Mouse (Mus musculus) left cerebral cortex, postnatal 10 days (tissue): ENCODE measurements at regions not wholly inside any gene's neighbourhood (a gene's known extent, or its start where the extent isn't known, plus 50 kb on each side); places are given as distances from the start of the nearest gene placed in this dataset.
A peak's percentile ranks its signal among the peaks of the same experiment; 100 is the strongest.

Source experiments
- DNase-seq, 2 experiments: peaks; one replicate each; pipeline ENCODE4 v3.0.0; 2021 to 2022; ENCODE audit warnings: low spot score in 2 of 2, mixed read lengths in 1 of 2; ENCODE audit errors: extremely low spot score in 1 of 2
- intact Hi-C: fragments of 180-260 bp; cut with DNase I; formaldehyde crosslinking; loops from one replicate; pipeline ENCODE4 v1.15.1; 2025

DNA sequence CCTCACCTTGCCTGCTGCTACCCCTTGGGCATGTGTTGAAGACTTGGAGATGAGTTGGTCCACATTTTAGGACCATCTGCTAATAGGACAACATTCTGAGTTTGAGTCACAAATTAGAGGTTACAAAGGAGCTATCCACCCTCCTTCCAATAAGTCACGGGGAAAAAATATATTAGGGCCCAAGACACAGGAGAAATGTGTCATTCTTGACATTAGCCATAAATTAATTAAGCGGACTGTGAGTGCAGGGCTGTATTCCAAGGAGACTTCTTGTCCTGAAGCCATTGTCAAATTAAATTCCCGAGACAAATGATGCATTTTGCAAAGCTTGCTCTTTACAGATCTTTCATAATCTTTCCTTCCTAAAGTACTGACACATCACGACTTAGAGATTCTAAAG is 79.2 kb downstream of the 1700020N01Rik start:
- no peak for DNase-seq
- intact Hi-C loops, result no loop called here

DNA sequence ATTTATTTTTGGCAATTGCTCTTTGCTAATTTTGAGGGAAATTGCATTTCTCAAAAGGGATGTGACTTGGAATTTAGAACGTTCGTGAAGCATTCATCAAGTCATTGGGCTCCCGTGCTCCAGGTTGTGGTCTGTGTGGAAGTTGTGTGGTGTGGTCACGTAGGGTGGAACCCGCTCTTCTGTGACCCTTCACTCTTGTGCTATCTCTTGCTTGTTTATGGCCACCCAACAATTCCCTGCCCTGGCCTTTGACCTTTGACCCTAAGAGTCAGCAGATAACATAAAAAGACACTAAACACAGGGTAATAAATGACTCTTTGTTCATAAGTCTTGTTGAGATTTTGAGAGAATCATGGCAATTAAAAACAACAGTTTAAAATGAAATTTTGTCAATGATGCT is 79.7 kb downstream of the 1700020N01Rik start:
- no peak for DNase-seq
- intact Hi-C loops, result no loop called here

DNA sequence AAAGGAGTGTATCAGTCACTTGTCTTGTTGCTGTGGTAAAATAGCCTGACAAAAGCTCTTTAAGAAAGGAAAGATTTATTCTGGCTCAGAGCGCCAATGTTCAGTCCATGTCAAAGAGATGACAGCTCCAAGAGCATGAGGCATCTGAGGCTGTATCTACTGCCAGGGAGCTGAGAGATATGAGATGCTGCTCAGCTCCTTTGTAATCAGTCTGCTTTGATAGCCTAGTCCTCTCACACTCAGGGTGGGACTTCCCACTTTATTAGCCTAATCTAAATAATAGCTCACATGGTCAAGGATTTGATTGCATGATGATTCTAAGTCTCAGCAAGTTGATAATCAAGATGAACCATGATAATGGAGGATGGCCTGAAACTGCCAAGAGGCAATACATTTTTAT is 80.9 kb downstream of the 1700020N01Rik start:
- no peak for DNase-seq
- intact Hi-C loops, result no loop called here

DNA sequence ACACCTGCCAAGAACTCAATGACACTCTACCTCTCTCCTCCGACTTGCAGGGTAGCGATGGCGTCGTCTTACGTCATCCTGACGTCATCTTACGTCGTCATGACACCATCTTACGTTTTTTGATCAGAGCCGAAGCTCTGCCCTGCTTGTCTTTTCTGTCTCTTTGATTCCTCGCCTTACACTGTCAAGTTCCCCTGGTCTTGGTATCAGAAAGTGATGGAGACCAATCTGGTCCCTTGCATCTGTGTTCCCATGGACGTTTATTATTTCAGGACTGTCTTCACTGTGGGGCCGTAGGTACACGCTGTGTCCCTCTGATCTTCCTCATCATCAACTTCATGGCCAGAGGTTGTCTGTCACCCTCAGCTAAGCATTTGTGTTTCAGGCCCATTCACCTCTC is 82.8 kb downstream of the 1700020N01Rik start:
- no peak for DNase-seq
- intact Hi-C loops, result no loop called here

DNA sequence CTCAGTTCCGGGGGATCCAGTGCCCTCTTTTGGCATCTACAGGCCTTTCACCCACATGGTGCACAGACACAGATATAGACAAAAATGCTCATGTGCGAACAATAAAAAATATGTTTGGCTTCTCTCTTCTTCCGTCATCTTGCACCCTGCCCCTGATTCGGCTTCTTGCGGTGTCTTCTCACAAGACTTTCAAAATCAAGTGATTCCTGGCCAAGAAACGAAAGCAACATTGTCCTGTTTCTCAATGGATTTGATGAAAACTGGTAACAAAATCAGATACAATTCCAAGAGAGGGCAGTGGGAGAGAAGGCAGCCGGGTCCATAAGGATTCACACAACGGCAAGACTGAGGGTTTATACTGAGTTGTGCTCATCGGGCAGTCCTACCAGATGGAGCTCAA is 85.0 kb downstream of the 1700020N01Rik start:
- intact Hi-C loops, result no loop called here

DNA sequence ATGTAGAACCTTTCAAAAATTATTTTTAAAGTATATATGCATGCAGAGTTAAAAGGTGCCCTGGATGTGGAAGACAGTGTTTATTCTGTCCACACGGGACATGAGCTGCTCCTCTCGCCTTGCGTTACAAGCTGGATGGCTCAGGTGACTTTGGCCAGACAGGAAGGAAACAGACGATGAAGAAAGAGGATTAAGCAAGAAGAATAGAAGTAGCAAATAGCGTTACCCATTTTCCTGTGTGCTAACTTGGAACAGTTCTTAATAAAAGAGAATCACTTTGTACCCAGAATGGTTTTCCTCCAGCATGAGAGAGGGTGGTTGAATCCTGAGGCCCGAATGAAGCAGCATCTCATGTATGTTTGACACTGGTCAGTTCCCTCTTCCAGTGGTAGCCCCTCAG is 85.4 kb downstream of the 1700020N01Rik start:
- DNase-seq, result no peak
- intact Hi-C loops, result no loop called here

More for the DNA sequence above, 85.0 kb downstream of the 1700020N01Rik start:
- no peak for DNase-seq

DNA sequence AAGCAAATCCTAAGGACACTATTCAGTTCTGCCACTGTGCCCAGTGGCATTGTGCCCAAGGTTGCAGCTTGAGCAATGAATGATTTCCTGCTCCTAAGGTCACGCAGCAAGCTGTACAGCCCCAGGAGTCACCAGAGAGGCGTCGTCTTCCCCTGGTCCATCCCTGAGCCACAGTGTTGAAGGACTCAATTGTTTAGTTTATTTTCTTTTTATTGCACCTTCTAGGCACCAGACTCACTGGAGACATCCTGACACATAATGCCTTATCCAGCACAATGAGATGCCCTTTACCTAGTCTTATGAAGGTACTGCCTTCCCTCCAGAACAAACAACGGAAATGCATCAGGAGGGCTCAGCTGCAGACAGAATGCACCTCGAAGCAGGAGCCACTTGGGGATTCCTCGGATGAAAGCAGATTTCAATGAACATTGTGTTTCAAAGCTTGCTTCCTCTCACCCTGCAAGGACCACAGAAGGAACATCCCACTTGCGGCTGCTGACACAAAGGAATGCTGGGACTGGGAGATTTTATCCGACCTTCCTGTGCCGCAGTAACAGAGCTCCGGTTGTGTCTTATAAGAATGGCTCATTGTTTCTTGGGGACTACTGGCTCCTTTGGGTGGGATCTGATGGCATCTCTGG is 86.0 kb downstream of the 1700020N01Rik start:
- intact Hi-C loops, result no loop called here

DNA sequence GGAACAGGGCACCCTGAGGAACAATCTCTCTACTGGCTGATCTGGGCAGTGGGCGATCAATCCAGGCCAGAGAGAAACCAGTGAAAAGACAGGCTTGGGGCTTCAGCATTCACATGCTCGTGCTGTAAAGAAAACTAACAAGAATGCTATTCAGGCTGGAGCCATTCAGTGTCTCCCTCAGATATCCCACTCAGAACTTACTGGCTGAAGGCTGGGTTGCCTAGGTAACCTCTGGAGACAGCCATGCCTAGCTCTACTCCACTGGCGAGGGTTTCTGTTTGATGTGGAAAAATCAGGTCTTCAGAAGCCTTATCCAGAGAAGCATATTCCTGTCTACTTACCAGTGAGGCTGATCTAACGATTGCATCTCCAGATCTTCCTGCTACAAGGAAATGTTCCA is 87.8 kb downstream of the 1700020N01Rik start:
- intact Hi-C loops, result loop anchor here (5.0 to 10.0 kb wide), 3 partner anchors 204 to 312 kb away; partner anchors contain the start of gene Sgk1
- DNase-seq, result no peak

More for the DNA sequence above, 86.0 kb downstream of the 1700020N01Rik start:
- peak in 1 of 2 experiments; percentile 47 for DNase-seq

DNA sequence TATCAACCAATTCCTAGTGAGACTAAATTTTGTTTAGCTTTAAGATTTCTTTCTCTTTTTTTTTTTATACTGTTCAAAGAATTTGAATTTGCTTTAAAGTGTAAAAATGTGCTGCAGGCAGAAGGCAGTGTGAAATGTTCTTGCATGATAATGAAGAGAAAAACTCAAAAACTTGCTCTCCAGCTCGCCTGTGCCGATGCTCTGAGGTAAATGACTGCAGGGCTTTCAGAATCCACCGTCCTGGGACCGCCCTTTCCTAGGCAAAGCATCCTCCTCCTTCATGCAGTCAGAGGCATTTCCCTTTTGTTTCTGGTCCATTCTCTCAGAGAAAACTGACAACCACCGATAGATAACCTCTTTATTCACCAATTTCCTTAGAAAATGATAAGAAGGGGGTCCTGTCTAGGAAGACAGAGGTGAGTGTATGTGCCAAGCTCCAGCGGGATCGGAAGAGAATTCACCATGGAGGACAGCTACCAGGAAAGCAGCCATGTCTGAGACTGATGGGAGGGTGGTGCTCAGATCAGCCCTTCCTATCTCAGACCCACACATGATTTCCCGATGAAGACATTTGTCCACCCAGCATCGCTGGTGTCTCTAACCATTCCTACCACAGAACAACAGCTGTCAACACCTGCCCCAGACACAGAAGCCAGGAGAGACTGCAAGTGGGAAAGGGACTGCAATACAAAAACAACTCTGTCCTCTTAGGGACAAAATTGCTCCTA is 91.5 kb downstream of the 1700020N01Rik start:
- no peak for DNase-seq

DNA sequence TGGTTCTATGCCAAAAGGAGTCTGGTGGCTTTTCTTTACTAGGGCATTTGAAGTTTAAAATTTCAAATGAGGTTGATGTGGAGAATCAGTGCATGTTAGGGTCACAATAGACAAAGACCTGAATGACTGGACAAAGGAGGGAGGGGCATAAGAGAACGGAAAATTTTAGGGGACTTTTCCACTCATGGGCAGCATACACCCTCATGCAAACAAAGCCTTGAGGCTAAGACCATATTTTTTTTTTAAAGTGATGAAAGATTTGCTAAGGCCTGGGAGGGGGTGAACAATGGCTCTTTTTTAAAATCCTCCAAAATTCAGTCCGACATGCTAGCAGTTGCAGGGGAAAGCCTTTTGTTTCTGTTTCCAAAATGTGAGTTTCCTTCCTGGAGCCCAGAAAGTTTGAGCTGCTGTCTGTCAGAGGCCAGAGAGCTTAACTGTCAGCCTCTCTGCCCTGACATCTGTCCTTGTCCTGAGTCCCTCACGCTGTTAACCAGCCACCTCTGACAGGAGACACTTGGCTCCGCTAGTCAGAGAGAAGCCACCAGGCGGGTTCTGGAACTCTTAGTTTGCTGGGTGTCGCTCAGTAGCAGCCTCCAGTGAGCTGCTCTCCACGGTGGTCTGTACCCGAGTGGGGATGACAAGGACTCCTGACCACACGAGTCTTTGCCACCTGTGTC is 92.3 kb downstream of the 1700020N01Rik start:
- intact Hi-C loops, result loop anchor here (10.0 kb wide), 2 partner anchors 200 to 220 kb away; partner anchors contain the start of gene Sgk1
- DNase-seq, result peak; percentile 38 to 65

More for the DNA sequence above, 91.5 kb downstream of the 1700020N01Rik start:
- intact Hi-C loops, result loop anchor here (5.0 to 10.0 kb wide), 3 partner anchors 200 to 308 kb away; partner anchors contain the start of gene Sgk1

DNA sequence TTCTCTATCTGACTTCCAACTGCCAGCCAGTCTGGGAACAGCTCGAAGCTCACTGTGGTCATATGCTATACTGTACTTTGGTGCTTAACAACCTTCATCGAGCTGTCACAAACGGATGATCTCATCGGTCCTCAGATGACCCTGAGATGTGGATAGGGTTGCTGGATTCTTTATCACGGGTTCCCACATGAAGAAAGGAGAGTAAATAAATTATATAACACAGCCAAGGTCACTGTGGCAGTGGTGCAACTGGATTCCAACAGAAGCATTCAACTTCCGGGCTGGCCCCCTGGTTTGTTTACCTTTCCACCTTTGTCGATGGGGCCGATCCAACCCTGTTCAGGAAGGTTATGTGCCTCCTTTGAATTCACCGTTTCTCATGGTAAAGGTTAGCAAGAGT is 93.1 kb downstream of the 1700020N01Rik start:
- intact Hi-C loops, result loop anchor here (10.0 kb wide), 2 partner anchors 199 to 221 kb away; partner anchors contain the start of gene Sgk1

DNA sequence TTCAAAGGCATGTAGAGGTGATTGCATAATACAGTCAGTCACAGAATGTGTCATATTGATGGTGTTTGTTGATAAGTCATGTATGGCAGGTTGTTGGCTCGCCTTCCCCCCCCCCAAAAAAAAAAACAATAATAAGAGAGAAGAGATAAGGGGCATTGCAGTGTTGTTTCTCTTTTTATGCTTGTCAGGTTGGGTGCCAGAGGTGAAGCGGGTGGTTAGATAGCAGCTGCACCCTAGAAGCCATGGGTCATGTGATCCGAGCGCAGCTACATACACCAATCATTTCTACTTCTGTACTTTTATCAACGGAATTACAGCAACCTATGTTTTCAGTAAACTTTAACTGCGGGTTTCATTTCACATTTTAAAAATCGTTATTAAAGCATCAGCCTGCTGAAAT is 94.5 kb downstream of the 1700020N01Rik start:
- no peak for DNase-seq
- intact Hi-C loops, result loop anchor here (10.0 kb wide), 2 partner anchors 197 to 223 kb away; partner anchors contain the start of gene Sgk1

More for the DNA sequence above, 93.1 kb downstream of the 1700020N01Rik start:
- DNase-seq, result no peak

DNA sequence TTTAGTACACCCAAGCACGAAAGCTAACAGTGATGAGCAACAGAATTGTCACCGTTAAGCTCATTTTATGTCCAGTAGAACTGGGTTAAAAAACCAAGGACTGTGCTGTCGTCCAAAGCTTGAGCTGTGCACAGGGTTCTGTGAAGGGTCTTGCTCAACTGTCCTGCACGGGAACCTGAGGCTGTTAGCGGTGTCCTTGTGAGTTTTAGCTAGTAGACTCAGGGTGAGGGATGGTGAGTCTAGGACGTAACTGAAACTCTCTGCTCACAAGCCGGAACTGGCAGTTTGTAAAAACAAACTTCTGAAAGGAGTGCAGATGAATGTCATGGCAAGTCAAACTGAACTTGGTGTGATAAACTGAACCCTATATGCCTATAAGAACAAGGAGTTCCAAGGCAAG is 95.6 kb downstream of the 1700020N01Rik start:
- DNase-seq, result no peak
- intact Hi-C loops, result loop anchor here (10.0 kb wide), 2 partner anchors 196 to 224 kb away; partner anchors contain the start of gene Sgk1

DNA sequence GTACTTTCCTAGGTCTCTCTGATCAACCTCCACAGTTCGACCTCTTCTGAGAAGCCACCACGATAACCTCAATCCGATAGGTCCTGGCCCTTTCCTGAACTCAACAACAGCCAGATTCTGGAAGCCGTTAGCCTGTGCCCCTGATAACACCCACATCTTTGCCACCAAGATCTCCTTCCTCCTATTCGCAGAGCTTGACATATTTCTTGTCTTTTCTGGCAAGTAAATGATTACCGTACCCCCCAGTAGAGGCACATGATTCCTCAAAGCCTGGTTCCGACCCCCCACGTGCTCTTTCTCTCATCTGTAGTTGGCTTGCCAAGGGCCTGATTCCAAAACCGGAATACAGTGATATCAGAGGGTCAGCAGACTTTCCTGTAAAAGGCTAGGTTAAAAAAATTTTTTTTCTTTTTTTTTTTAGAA is 96.9 kb downstream of the 1700020N01Rik start:
- no peak for DNase-seq
- intact Hi-C loops, result loop anchor here (10.0 kb wide), 2 partner anchors 195 to 225 kb away; partner anchors contain the start of gene Sgk1

DNA sequence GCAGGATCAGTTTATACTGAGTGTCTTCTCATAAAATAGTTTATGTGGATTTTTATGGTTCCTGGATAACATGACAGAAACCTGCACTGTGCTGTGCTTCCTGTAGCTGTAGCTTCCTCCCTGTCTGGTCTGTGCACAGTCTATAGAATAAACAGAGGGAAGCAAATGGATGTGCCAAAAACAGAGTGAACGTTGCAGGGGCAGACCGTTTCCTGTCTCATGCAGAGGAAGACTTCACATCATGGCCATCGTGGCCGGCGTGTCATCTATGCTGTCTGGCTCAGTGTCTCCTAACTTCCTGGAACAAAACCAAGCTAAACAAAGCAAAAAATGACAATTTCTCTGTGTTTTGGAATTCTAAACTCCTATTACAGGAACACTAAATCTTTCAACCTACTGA is 102.2 kb downstream of the 1700020N01Rik start:
- no peak for DNase-seq
- intact Hi-C loops, result no loop called here

DNA sequence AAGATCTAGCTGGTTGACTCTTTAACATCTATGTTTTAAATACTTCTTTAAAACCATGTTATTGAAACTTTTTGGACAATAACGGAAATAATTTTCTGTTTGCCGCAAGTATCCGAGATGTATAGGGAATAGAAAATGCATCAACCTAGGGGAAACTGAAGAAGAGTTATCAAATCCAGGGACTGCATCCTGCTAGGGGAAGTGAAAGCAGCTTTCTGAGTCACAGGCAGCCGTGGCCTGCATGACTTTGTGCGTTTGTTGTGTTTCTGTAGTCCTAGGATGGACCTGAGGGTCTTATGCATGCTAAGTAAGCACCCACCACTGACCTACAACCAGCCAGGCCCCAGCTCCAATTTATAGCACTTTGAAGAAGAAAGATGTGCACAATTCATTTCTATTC is 103.7 kb downstream of the 1700020N01Rik start:
- intact Hi-C loops, result no loop called here
- DNase-seq, result no peak

DNA sequence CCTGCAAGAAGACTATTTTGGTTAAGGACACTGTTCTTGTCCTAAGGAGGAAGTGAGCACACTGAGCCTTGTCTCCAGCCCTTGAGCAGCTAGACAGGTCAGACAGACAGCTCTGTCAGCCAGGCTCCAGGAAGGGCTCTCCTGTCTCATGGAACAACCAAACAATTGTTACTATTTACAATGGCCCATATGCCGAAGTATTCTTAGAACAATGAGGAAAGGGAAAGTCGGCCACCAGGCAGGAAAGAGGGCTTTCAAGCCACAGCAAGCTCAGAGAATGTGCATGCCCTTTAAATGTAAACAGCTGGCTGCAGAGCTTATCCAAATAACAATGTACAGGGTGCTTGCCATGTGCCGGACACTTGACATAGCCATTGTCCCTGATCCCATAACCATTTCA is 108.6 kb downstream of the 1700020N01Rik start:
- intact Hi-C loops, result no loop called here
- no peak for DNase-seq

DNA sequence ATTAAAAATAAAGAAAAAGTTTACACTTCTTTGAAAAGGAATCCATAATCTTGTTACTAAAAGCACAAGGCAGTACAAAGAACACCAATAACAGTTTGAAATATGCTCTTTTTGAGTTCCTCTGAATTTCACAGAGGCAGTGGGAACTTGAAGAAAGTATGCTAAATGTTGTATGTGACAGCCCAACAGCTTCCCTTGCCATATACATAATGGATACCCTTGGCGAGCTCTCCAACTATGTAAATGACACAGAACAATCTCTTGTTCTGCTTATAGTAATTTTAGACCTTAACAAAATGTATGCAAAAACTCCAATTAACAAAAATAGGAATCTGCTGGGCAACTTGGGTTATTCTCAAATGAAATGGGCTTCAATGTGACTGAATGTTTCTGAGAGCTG is 109.2 kb downstream of the 1700020N01Rik start:
- no peak for DNase-seq

DNA sequence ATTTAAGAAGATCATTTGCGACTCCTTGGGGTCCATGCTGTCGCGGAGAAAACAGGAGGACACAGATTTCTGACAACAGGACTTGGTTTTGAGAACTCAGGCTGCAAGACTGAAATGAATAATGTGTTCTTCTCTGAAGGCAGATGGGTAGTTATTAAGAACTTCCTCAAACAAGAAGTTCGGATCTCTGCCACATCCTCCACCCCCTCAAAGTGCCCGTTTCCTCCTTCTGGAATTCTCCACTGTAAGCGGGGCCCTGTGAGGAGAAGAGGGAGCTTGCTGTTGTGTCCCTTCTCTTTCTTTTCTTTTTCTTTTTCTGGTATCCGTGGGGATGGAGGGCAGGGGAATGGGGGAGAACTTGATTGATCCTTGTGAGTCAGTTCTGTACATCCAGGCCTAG is 118.9 kb downstream of the 1700020N01Rik start:
- no peak for DNase-seq

More for the DNA sequence above, 109.2 kb downstream of the 1700020N01Rik start:
- intact Hi-C loops, result no loop called here

More for the DNA sequence above, 118.9 kb downstream of the 1700020N01Rik start:
- intact Hi-C loops, result no loop called here
